Mouse (Mus musculus): ENCODE results near the gene Zfp454.

Gene Zfp454

GRCm38 (mm10) chr11:50841023-50841735 is 46.3 kb downstream of the Zfp454 start, which contains the start of gene Zfp879:
TSS of gene Zfp879 (minus strand) at chr11:50841552.
- DNase-seq (ENCODE audit: low spot score), result peak; percentile 92

GRCm38 (mm10) chr11:50835727-50836126 is 51.7 kb downstream of the Zfp454 start:
- DNase-seq (ENCODE audit: low spot score), result no peak

GRCm38 (mm10) chr11:50827010-50827953 is 60.2 kb downstream of the Zfp454 start, which contains the start of gene Zfp354c:
TSS of gene Zfp354c (minus strand) at chr11:50827724.
- DNase-seq (ENCODE audit: low spot score), result peak; percentile 64

- DNase-seq (ENCODE audit: low spot score), result no peak
Observed at GRCm38 (mm10) chr11:50826214-50826613, 61.2 kb downstream of the Zfp454 start.

Data from layer of hippocampus, adult 9-10 months (tissue).